Mouse (Mus musculus) megakaryocyte, embryonic 14.5 days (primary cell): ENCODE measurements at regions not wholly inside any gene's neighbourhood (a gene's known extent, or its start where the extent isn't known, plus 50 kb on each side); places are given as distances from the start of the nearest gene placed in this dataset.

Experiments used
- H3K27me3 ChIP-seq: replicated peaks from 2 replicates; pipeline ENCODE3; 2012; ENCODE audit warnings: inconsistent platforms
- H3K36me3 ChIP-seq: replicated peaks from 2 replicates; pipeline ENCODE3; 2012; ENCODE audit warnings: low read length, inconsistent platforms, mixed read lengths
- H3K4me1 ChIP-seq: 2 replicates; pipeline ENCODE4 v1.6.1; 2012; ENCODE audit warnings: inconsistent platforms
- H3K4me3 ChIP-seq: replicated peaks from 2 replicates; pipeline ENCODE3; 2012; ENCODE audit warnings: moderate library complexity, mild to moderate bottlenecking, inconsistent platforms
- H3K9me3 ChIP-seq: 2 replicates; pipeline ENCODE4 v1.6.1; 2012; ENCODE audit warnings: inconsistent platforms
- FLI1 ChIP-seq: IDR thresholded peaks from 2 replicates; pipeline ENCODE4 v1.6.1; 2012; ENCODE audit warnings: low read length, inconsistent platforms, mixed read lengths
- GATA1 ChIP-seq: IDR thresholded peaks from 3 replicates; pipeline ENCODE4 v1.6.1; 2012; ENCODE audit warnings: mixed read lengths, low read length, inconsistent platforms, borderline replicate concordance

DNA sequence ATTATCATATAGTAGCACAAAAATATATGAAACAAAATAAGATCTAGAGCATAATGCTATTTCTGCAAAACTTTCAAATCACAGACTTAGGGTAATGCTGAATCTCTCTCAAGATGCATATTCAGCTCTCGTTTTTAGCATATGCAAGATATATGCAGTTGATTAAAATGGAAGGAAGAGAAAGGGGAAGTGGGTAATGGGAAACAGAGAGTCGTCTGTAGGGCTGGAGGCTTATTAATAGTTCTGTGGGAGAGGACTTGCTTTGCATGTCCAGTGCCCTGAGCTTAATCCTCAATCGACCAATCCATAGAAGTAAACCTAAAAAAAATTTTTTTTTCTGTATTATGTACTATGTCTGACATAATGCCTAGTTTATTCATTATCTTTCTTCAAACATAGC is 148.9 kb upstream of the Ccdc122 start:
- Histone ChIP-seq H3K4me3 (no peak overlapping the region), H3K36me3 (no peaks in the 10 kb centered on the region), H3K4me1 (peaks cover 42% of the 10 kb centered on the region), H3K27me3 (no peaks in the 10 kb centered on the region), H3K9me3 (no peaks in the 10 kb centered on the region)
- TF ChIP-seq FLI1: no peak
- TF ChIP-seq GATA1: no peak

DNA sequence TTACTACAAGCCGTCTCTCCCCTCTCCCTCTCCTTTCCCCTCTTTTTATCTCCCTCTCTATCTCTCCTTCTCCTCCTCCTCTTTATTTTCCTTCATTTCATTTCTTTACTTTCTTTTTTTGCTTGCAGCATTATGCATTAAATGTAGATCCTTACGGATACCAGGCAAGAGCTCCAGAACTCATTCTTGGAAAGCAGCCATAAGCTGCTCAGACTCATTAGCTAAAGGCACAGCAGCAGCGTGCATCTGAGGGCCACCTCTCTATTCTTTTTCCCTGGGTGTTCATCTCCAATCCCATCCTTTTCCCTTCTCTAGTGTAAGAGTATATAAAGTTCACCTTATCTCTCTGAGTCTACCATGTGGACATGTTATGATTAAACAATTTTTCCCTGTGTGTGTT is 149.4 kb upstream of the Ccdc122 start:
- TF ChIP-seq FLI1: no peak
- TF ChIP-seq GATA1: no peak
- Histone ChIP-seq H3K27me3 (no peaks in the 10 kb centered on the region), H3K36me3 (no peaks in the 10 kb centered on the region), H3K9me3 (no peaks in the 10 kb centered on the region), H3K4me1 (peaks cover 47% of the 10 kb centered on the region), H3K4me3 (no peak overlapping the region)

DNA sequence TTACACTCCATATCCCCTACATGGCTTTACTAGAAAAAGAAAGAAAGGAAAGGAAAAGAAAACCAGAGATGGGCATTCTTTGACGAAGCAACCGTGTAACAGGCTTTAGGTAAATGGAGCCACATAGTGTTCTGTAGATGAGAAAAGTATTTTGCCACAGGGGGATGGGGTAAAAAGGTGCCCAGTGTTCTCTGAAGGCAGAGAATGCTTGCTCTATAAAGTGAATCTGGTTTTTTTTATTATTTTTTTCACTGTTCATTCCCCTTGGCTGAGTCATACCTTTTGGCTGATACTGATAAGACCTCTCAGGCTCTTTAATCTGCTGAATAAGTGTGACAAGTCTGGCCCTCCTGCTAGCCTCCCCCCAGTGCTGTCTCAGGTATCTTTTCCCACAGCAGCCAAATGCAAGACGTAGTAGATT is 153.3 kb upstream of the Ccdc122 start:
- TF ChIP-seq FLI1: no peak
- TF ChIP-seq GATA1: no peak
- Histone ChIP-seq H3K4me1 (peaks cover 63% of the 10 kb centered on the region), H3K36me3 (no peaks in the 10 kb centered on the region), H3K9me3 (no peaks in the 10 kb centered on the region), H3K27me3 (no peaks in the 10 kb centered on the region), H3K4me3 (no peak overlapping the region)

DNA sequence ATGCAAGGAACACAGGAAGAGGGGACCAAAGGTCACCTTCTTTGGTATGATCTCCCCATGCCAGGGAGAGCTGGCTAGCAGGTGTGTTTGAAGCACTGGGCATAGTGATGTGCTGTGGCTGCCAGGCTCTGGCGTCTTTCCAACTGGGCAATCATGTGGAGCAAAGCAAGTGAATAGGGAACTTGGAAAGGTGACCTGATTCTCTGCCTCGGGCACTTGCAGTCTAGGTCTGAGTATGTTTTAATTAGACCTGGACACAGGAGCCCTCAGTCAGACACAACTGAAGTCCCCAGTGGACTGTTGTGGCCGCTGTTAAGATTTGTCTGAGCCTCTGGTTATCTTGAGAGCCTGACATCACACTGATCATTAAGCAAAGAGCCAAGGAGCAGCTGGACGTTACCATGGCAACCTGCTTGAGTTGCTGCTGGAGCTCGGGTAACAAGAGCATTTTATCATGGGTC is 153.8 kb upstream of the Ccdc122 start:
- TF ChIP-seq GATA1 (no peak), FLI1 (no peak)
- no peaks in the 10 kb centered on the region for H3K36me3 ChIP-seq
- H3K9me3 ChIP-seq: no peaks in the 10 kb centered on the region
- H3K4me1 ChIP-seq: peaks cover 58% of the 10 kb centered on the region
- no peak overlapping the region for H3K4me3 ChIP-seq
- H3K27me3 ChIP-seq: no peaks in the 10 kb centered on the region

DNA sequence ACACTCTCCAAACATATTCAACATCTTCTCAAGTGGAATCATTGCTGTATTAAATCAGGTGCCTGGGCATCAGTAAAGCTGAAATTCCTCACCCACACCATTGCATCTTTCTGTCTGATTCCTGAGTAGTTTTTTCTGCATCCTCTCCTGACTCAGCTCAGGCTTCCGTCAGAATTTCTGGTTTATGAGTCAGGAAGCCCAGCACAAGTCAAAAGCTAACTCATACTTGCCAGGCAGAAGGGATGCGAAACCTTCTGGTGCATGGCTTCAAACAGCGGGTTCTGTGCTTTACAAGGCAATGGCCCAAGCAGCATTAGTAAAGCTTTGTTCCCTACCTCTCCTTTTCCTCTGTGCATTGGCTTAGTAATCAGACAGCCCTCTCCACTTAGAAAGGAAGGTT is 155.7 kb upstream of the Ccdc122 start:
- TF ChIP-seq GATA1: no peak
- TF ChIP-seq FLI1: no peak
- Histone ChIP-seq H3K36me3 (no peaks in the 10 kb centered on the region), H3K4me3 (no peak overlapping the region), H3K4me1 (peaks cover 62% of the 10 kb centered on the region), H3K9me3 (no peaks in the 10 kb centered on the region), H3K27me3 (no peaks in the 10 kb centered on the region)

DNA sequence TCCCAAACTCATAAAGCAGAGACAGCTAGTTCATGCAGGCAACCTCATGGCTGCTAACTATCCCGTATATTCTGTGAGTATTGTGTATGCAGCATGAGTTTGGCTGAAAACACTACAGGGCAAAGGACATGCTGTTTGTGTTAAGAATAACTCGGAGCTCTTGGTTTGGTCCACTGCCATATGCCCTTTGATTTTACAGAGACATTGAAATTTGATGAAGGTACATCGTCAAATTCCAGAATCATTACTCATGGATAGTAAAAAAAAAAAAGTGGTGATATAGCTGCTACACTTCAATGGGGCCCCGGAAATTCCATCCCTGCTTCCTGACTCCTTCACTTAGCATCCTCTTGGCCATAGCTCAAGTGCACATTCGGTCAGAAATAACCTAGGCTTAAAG is 159.3 kb upstream of the Ccdc122 start:
- H3K4me3 ChIP-seq: no peak overlapping the region
- no peaks in the 10 kb centered on the region for H3K9me3 ChIP-seq
- no peaks in the 10 kb centered on the region for H3K27me3 ChIP-seq
- peaks cover 62% of the 10 kb centered on the region for H3K4me1 ChIP-seq
- H3K36me3 ChIP-seq: no peaks in the 10 kb centered on the region
- TF ChIP-seq FLI1 (no peak), GATA1 (no peak)

DNA sequence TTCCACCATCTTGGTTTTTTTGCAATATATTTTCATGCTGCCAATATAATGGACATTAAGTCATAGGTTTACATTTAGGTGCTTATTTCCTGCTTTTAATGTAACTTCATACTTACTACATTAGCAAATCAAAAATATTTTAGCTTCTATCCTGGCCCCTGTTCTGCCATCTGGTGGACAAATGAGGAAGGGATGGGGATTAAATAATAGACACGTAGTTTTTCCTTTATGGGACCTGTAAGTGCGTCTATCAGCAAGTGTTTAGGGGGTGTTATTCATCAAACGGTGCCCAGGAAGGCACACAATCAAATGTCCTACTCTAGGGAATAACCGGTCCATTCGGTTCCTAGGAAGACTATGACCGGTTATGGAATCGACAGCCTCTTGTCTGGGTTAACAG is 160.6 kb upstream of the Ccdc122 start:
- Histone ChIP-seq H3K4me3 (no peak overlapping the region), H3K27me3 (no peaks in the 10 kb centered on the region), H3K36me3 (no peaks in the 10 kb centered on the region), H3K9me3 (no peaks in the 10 kb centered on the region), H3K4me1 (peaks cover 49% of the 10 kb centered on the region)
- TF ChIP-seq FLI1 (no peak), GATA1 (no peak)

DNA sequence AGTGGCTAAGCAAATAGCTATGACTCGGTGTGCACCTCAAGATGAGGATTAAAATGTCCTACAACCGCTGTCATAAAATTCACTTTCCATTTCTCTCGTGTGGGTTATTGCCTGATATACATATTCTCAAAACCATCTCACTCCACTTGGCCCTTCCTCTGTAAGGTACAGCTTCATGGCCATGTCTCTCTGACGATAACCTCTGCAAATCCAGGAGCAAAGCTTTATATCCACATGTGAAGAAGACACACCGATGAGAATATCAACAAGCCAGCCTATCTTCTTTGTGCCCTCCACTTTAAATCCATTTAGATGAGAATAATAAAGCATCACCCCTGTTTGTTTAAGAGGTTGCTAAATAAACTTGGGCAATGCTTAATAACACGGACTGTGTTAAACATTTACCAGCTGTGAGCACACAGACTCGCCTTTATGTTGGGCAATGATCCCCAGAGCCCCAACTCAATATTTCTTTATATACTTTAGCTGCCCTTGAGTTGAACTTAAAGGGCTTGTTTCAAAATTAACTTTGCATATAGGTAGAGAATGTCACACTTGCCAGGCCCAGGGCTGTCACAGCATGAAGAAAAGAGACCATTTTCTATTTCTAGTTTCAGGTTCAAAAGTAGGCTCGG is 161.2 kb upstream of the Ccdc122 start:
- Histone ChIP-seq H3K36me3 (no peaks in the 10 kb centered on the region), H3K4me1 (peaks cover 46% of the 10 kb centered on the region), H3K4me3 (no peak overlapping the region), H3K9me3 (no peaks in the 10 kb centered on the region), H3K27me3 (no peaks in the 10 kb centered on the region)
- no peak for TF ChIP-seq GATA1
- TF ChIP-seq FLI1: no peak

DNA sequence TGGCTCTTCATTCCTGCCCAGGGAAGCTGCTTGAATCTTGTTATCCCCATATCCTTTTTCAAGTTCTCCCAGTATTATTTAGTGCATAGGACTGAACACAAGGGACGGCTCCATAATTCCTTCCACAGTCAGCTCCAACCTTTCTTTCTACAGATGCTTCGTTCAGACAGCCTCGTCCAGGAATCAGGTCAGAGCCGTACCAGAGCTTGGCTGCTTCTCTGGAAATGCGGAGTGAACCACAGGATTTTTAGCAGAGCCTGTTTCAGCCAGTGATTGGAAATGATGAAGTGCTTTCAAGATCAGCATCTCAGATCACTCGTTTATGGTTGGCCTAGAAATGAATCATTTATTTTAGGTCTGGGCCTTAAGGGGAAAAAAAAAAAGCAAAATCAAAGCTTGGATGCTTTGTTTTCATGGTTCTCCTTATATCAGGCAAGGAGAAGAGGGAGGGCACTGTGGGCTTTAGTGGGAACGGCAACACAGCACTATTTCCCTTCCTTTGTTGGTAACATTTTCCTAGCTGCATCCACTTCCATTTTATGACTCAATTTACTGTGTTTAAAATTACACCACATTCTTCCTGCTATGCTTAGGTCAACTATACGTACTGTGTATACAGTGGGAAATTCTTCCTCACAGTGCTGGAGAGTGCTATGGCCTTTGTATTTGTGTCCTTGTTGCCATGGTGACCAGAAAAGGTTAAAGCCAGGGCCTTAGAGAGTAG is 161.9 kb upstream of the Ccdc122 start:
- H3K27me3 ChIP-seq: no peaks in the 10 kb centered on the region
- TF ChIP-seq GATA1: no peak
- no peak for TF ChIP-seq FLI1

DNA sequence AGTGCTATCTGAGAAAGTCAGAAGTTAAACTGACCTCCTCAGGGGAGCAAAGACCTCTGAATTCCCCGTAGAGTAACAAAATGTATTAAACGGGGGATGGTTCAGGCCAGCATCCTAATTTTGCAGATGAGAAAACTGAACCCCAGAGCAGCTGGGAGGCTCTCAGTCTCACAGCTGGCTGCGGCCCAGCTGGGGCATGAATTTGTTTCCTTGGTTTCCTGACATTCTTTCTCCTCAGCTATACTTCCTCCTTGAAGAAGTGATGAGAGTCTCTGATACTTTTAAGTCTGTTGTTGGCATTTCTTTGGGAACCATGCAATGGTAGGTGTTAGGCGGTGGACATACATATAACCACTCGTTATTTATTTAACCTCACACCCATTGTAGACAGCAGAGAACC is 162.9 kb upstream of the Ccdc122 start:
- H3K27me3 ChIP-seq: peaks cover 7% of the 10 kb centered on the region
- H3K4me3 ChIP-seq: no peak overlapping the region
- H3K4me1 ChIP-seq: peaks cover 46% of the 10 kb centered on the region
- H3K36me3 ChIP-seq: peaks cover 6% of the 10 kb centered on the region
- peaks cover 7% of the 10 kb centered on the region for H3K9me3 ChIP-seq
- TF ChIP-seq FLI1 (no peak), GATA1 (no peak)

More for the DNA sequence above, 161.9 kb upstream of the Ccdc122 start:
- H3K36me3 ChIP-seq: no peaks in the 10 kb centered on the region
- no peaks in the 10 kb centered on the region for H3K9me3 ChIP-seq
- no peak overlapping the region for H3K4me3 ChIP-seq
- peaks cover 46% of the 10 kb centered on the region for H3K4me1 ChIP-seq
